Mouse (Mus musculus) frontal cortex, adult (tissue): ENCODE data around the gene Fam120c.

Experiments used
- ATAC-seq: cut with Nextera tagmentation; 2 replicates; pipeline ENCODE4 v1.9.2; 2017; ENCODE audit warnings: mild to moderate bottlenecking, moderate library complexity, mixed read lengths; ENCODE audit not compliant: low TSS enrichment

Gene Fam120c

GRCm38 (mm10) chrX:151520458-151521322 is 176.7 kb downstream of the Fam120c start, which contains the start of gene Phf8:
Phf8 (plus strand) TSS chrX:151520672.
- peak; percentile 95 for ATAC-seq
